Mouse (Mus musculus) spleen, postnatal 14 days (tissue): ENCODE results near the gene Ybx1.

ENCODE experiments used
- DNase-seq, 2 experiments: peaks; one replicate each; pipeline ENCODE4 v3.0.0; 2021 to 2022; ENCODE audit warnings: low spot score in 2 of 2

Gene Ybx1

GRCm38 (mm10) chr4:119274627-119275026 lies 19.8 kb downstream of the Ybx1 start:
- no peak for DNase-seq

GRCm38 (mm10) chr4:119266606-119267005 lies 27.8 kb downstream of the Ybx1 start:
- DNase-seq: no peak

GRCm38 (mm10) chr4:119263459-119263858 lies 30.9 kb downstream of the Ybx1 start:
- DNase-seq: no peak

- DNase-seq: no peak
Observed at GRCm38 (mm10) chr4:119262483-119262882, 31.9 kb downstream of the Ybx1 start.

GRCm38 (mm10) chr4:119261087-119261713 lies 33.2 kb downstream of the Ybx1 start:
- DNase-seq: no peak

GRCm38 (mm10) chr4:119259344-119260254 lies 34.8 kb downstream of the Ybx1 start:
- no peak for DNase-seq

- no peak for DNase-seq
Observed at GRCm38 (mm10) chr4:119257083-119257482, 37.3 kb downstream of the Ybx1 start.

- no peak for DNase-seq
Observed at GRCm38 (mm10) chr4:119255351-119255750, 39.1 kb downstream of the Ybx1 start, which contains the start of gene Cldn19. Gene Cldn19, plus strand, starts transcription at chr4:119255414.

- no peak for DNase-seq
Observed at GRCm38 (mm10) chr4:119254012-119254618, 40.3 kb downstream of the Ybx1 start.

GRCm38 (mm10) chr4:119252025-119252808 lies 42.2 kb downstream of the Ybx1 start:
- no peak for DNase-seq

- no peak for DNase-seq
Observed at GRCm38 (mm10) chr4:119248407-119248965, 45.9 kb downstream of the Ybx1 start.

- peak; percentile 46 to 60 for DNase-seq
Observed at GRCm38 (mm10) chr4:119247462-119248235, 46.8 kb downstream of the Ybx1 start.

- no peak for DNase-seq
Observed at GRCm38 (mm10) chr4:119246688-119247225, 47.6 kb downstream of the Ybx1 start.

GRCm38 (mm10) chr4:119245961-119246360 lies 48.4 kb downstream of the Ybx1 start:
- DNase-seq: no peak

- DNase-seq: no peak
Observed at GRCm38 (mm10) chr4:119245556-119245955, 48.8 kb downstream of the Ybx1 start.

- DNase-seq: no peak
Observed at GRCm38 (mm10) chr4:119244468-119245240, 49.8 kb downstream of the Ybx1 start.

GRCm38 (mm10) chr4:119242571-119242970 lies 51.8 kb downstream of the Ybx1 start:
- no peak for DNase-seq

- peak in 1 of 2 experiments; percentile 18 for DNase-seq
Observed at GRCm38 (mm10) chr4:119241664-119242063, 52.7 kb downstream of the Ybx1 start.

GRCm38 (mm10) chr4:119239181-119239682 lies 55.2 kb downstream of the Ybx1 start:
- peak in 1 of 2 experiments; percentile 14 for DNase-seq
